ENCODE assay signal across 9 mouse cellular contexts in genomic region chr3:88082663-88083062, GRCm38 (mm10). TPM values are rescaled to one million over a fixed set of nuclear protein-coding genes. Genes with fewer than 3 reads are reported as not detected.
DNase-seq lines count a peak whose midpoint lies in the region; ATAC-seq and TF ChIP-seq lines count a peak whose summit lies in the region.
"Had no signal": no experiment of that assay in that cellular context is flagged by ENCODE, and none has a peak within 500 bp of the region (broad histone marks: within the 10 kb centered on the region; RNA-seq: fewer than 3 reads in every experiment).

No protein-coding gene starts in this region.

- ATAC-seq in heart, embryonic 12.5 days (ENCODE audit: insufficient number of reproducible peaks, low FRiP score), result peak; percentile 66; the same call in 1 of the 2 replicates
- ATAC-seq in liver, embryonic 12.5 days, result peak; percentile 62; the same call in 1 of the 2 replicates

- peaks cover 32% of the 10 kb centered on the region for H3K36me3 ChIP-seq in heart, embryonic 12.5 days
- peaks cover 34% of the 10 kb centered on the region for H3K36me3 ChIP-seq in liver, embryonic 12.5 days

- no peaks in the 10 kb centered on the region for H3K9me3 ChIP-seq in heart, embryonic 12.5 days (replicated peaks)
- H3K9me3 ChIP-seq in liver, embryonic 12.5 days (replicated peaks), result no peaks in the 10 kb centered on the region

- H3K4me1 ChIP-seq in bone marrow, adult 2 months (ENCODE audit: control insufficient read depth, insufficient read depth, low read length), result peaks cover 1% of the 10 kb centered on the region; the same call in 1 of the 2 replicates
- H3K4me1 ChIP-seq in heart, embryonic 12.5 days (replicated peaks), result peaks cover 21% of the 10 kb centered on the region
- peaks cover 17% of the 10 kb centered on the region for H3K4me1 ChIP-seq in liver, embryonic 12.5 days

- TF ChIP-seq POLR2A in bone marrow, adult 2 months (IDR thresholded peaks at IDR 0.05; ENCODE audit: borderline replicate concordance, control insufficient read depth, low read depth, low read length), result no peak

- no peak for TF ChIP-seq CTCF in bone marrow, adult 2 months (IDR thresholded peaks at IDR 0.05; ENCODE audit: control insufficient read depth, insufficient read depth, low read length)

- H3K27me3 ChIP-seq in heart, embryonic 12.5 days (replicated peaks), result 0 out of 2 replicates have a peak, but pooled peaks cover 4% of the 10 kb centered on the region
- H3K27me3 ChIP-seq in liver, embryonic 12.5 days (replicated peaks), result peaks cover 14% of the 10 kb centered on the region

- no peak overlapping the region for H3K27ac ChIP-seq in bone marrow, adult 2 months (ENCODE audit: control insufficient read depth, insufficient read depth, low read depth, low read length, poor library complexity)
- 0 out of 2 replicates have a peak overlapping the region, but pooled peaks have one; percentile 6 for H3K27ac ChIP-seq in heart, embryonic 12.5 days (ENCODE audit: poor library complexity, severe bottlenecking)
- H3K27ac ChIP-seq in liver, embryonic 12.5 days, result no peak overlapping the region
- H3K27ac ChIP-seq: heart, adult 2 months had no signal

- H3K4me2 ChIP-seq in heart, embryonic 12.5 days, result peak overlapping the region; percentile 90
- peak overlapping the region; percentile 83 for H3K4me2 ChIP-seq in liver, embryonic 12.5 days

- H3K4me3 ChIP-seq in bone marrow, adult 2 months (replicated peaks; ENCODE audit: control insufficient read depth, low read depth, low read length), result peak overlapping the region; percentile 70
- peak overlapping the region; percentile 87 for H3K4me3 ChIP-seq in heart, embryonic 12.5 days
- H3K4me3 ChIP-seq in liver, embryonic 12.5 days, result peak overlapping the region; percentile 73

- WGBS in bone marrow, adult 2 months, result 13% methylated on average over 4 of the region's 4 CpGs
- WGBS in heart, embryonic 12.5 days, result 10% methylated on average over 4 of the region's 4 CpGs
- 15% methylated on average over 4 of the region's 4 CpGs for WGBS in liver, embryonic 12.5 days (ENCODE audit: insufficient replicate concordance)

- peak; percentile 30 to 44 for DNase-seq in B cell, adult 2 months
- peak; percentile 18 for DNase-seq in retina, embryonic 14.5 days (ENCODE audit: low spot score)
- no peak for DNase-seq in thymus, postnatal 14 days
- no peak for DNase-seq in cerebellum, postnatal 14 days
- DNase-seq in adrenal gland, adult 2 months, result no peak

- H3K9ac ChIP-seq in heart, embryonic 12.5 days, result peak overlapping the region; percentile 78
- peak overlapping the region; percentile 79 for H3K9ac ChIP-seq in liver, embryonic 12.5 days

RNA-seq across cellular contexts. Expression of gene Iqgap3, which starts 0.9 kb away (rescaled TPM):
- polyA plus RNA-seq in bone marrow, adult 2 months (2011; ENCODE audit: insufficient read depth, insufficient read length, low replicate concordance, missing spikeins), result 11.5 and 21.5 TPM in 2 replicates
- polyA plus RNA-seq in heart, embryonic 12.5 days (2016; fragmentation: Nextera tagmentation; extraction: Ambion mirVana), result 32.3 and 36.8 TPM in 2 replicates
- polyA plus RNA-seq in liver, embryonic 12.5 days (2016; fragmentation: Nextera tagmentation; extraction: Ambion mirVana), result 11.2 and 11.8 TPM in 2 replicates
- 1 to 10 TPM in 1 of 2 experiments, under 1 TPM in 1; 0.69 to 1.1 TPM for total RNA-seq in adrenal gland, adult 2 months (2021)
- polyA plus RNA-seq in adrenal gland, adult 2 months (2012; rRNA removed), result 3.0 and 3.6 TPM in 2 replicates

RNA-seq across cellular contexts. Expression of gene Ttc24, which starts 4.6 kb away (rescaled TPM):
- polyA plus RNA-seq in bone marrow, adult 2 months (2011; ENCODE audit: insufficient read depth, insufficient read length, low replicate concordance, missing spikeins), result not detected in 2 replicates
- polyA plus RNA-seq in heart, embryonic 12.5 days (2016; fragmentation: Nextera tagmentation; extraction: Ambion mirVana), result not detected in 2 replicates
- not detected in 2 replicates for polyA plus RNA-seq in liver, embryonic 12.5 days (2016; fragmentation: Nextera tagmentation; extraction: Ambion mirVana)
- total RNA-seq in adrenal gland, adult 2 months (2021), result not detected
- polyA plus RNA-seq in adrenal gland, adult 2 months (2012; rRNA removed), result not detected in 2 replicates
- total RNA-seq: heart, adult 2 months had no signal
- polyA plus RNA-seq: heart, adult 2 months had no signal

RNA-seq across cellular contexts. Expression of gene Naxe, which starts 24.4 kb away (rescaled TPM):
- 17.1 and 54.7 TPM in 2 replicates for polyA plus RNA-seq in bone marrow, adult 2 months (2011; ENCODE audit: insufficient read depth, insufficient read length, low replicate concordance, missing spikeins)
- polyA plus RNA-seq in heart, embryonic 12.5 days (2016; fragmentation: Nextera tagmentation; extraction: Ambion mirVana), result 137 and 139 TPM in 2 replicates
- 72.1 TPM in 2 replicates for polyA plus RNA-seq in liver, embryonic 12.5 days (2016; fragmentation: Nextera tagmentation; extraction: Ambion mirVana)
- total RNA-seq in adrenal gland, adult 2 months (2021), result 100 to 1,000 TPM; 142 to 155 TPM
- 79.6 and 113 TPM in 2 replicates for polyA plus RNA-seq in adrenal gland, adult 2 months (2012; rRNA removed)

RNA-seq across cellular contexts. Expression of gene Gpatch4, which starts 39.8 kb away (rescaled TPM):
- polyA plus RNA-seq in bone marrow, adult 2 months (2011; ENCODE audit: insufficient read depth, insufficient read length, low replicate concordance, missing spikeins), result 36.2 and 40.5 TPM in 2 replicates
- 19.2 and 19.7 TPM in 2 replicates for polyA plus RNA-seq in heart, embryonic 12.5 days (2016; fragmentation: Nextera tagmentation; extraction: Ambion mirVana)
- 41.4 and 44.0 TPM in 2 replicates for polyA plus RNA-seq in liver, embryonic 12.5 days (2016; fragmentation: Nextera tagmentation; extraction: Ambion mirVana)
- total RNA-seq in adrenal gland, adult 2 months (2021), result 10 to 100 TPM; 13.9 to 16.6 TPM
- 2.3 and 3.5 TPM in 2 replicates for polyA plus RNA-seq in adrenal gland, adult 2 months (2012; rRNA removed)

RNA-seq across cellular contexts. Expression of gene Hapln2, which starts 55.3 kb away (rescaled TPM):
- not detected in 2 replicates for polyA plus RNA-seq in bone marrow, adult 2 months (2011; ENCODE audit: insufficient read depth, insufficient read length, low replicate concordance, missing spikeins)
- polyA plus RNA-seq in heart, embryonic 12.5 days (2016; fragmentation: Nextera tagmentation; extraction: Ambion mirVana), result 0.08 and 0.17 TPM in 2 replicates
- not detected in 2 replicates for polyA plus RNA-seq in liver, embryonic 12.5 days (2016; fragmentation: Nextera tagmentation; extraction: Ambion mirVana)
- total RNA-seq in adrenal gland, adult 2 months (2021), result not detected
- polyA plus RNA-seq in adrenal gland, adult 2 months (2012; rRNA removed), result 0.65 TPM in 1 of 2 replicates, not detected in the other
- total RNA-seq: heart, adult 2 months had no signal
- polyA plus RNA-seq: heart, adult 2 months had no signal

Comparison
In these comparisons a context has a peak if more than half of its experiments do, and no peak if none do; other contexts are left out.
1. DNase-seq: peak in B cell, adult 2 months (2 of 2) and retina, embryonic 14.5 days (single experiment); none in thymus, postnatal 14 days (single experiment), cerebellum, postnatal 14 days (0 of 2) and adrenal gland, adult 2 months (single experiment).
2. Peak in every context shown above with its lines, with median percentiles within 50 percentile points of each other: H3K4me3 ChIP-seq.